Mouse (Mus musculus): ENCODE data around the gene Evpl. TPM values are rescaled to one million over a fixed set of nuclear protein-coding genes. Genes with fewer than 3 reads are reported as not detected.
A peak's percentile ranks its signal among the peaks of the same experiment; 100 is the strongest.

Gene Evpl
- polyA plus RNA-seq, 1 experiment = 0.07 TPM

GRCm38 (mm10) chr11:116206678-116207077 is 31.2 kb downstream of the Evpl start:
- Histone ChIP-seq H3K27me3 (ENCODE audit: control insufficient read depth, insufficient read depth, low read length) (no peaks in the 10 kb centered on the region), H3K4me1 (ENCODE audit: control insufficient read depth, insufficient read depth, insufficient read length) (no peaks in the 10 kb centered on the region), H3K36me3 (ENCODE audit: control insufficient read depth, insufficient read depth, low read length) (peaks cover 14% of the 10 kb centered on the region), H3K4me3 (ENCODE audit: extremely low read depth, insufficient read depth, insufficient read length) (no peak overlapping the region), H3K27ac (ENCODE audit: insufficient read depth, low read length) (no peak overlapping the region)
- no peak for DNase-seq (ENCODE audit: low read depth in 1 of 2, low spot score in 2 of 2)
- 70% methylated on average over 4 of the region's 4 CpGs for WGBS
- TF ChIP-seq CTCF (IDR thresholded peaks at IDR 0.05; ENCODE audit: extremely low read depth, insufficient read depth, insufficient read length, insufficient replicate concordance) (no peak), POLR2A (IDR thresholded peaks at IDR 0.05; ENCODE audit: low read depth, low read length) (no peak)

- Histone ChIP-seq H3K27me3 (ENCODE audit: control insufficient read depth, insufficient read depth, low read length) (no peaks in the 10 kb centered on the region), H3K27ac (ENCODE audit: insufficient read depth, low read length) (no peak overlapping the region), H3K36me3 (ENCODE audit: control insufficient read depth, insufficient read depth, low read length) (peaks cover 14% of the 10 kb centered on the region), H3K4me3 (ENCODE audit: extremely low read depth, insufficient read depth, insufficient read length) (no peak overlapping the region), H3K4me1 (ENCODE audit: control insufficient read depth, insufficient read depth, insufficient read length) (no peaks in the 10 kb centered on the region)
- no peak for TF ChIP-seq CTCF (IDR thresholded peaks at IDR 0.05; ENCODE audit: extremely low read depth, insufficient read depth, insufficient read length, insufficient replicate concordance)
- no peak for TF ChIP-seq POLR2A (IDR thresholded peaks at IDR 0.05; ENCODE audit: low read depth, low read length)
- no peak for DNase-seq (ENCODE audit: low read depth in 1 of 2, low spot score in 2 of 2)
- WGBS = 94% methylated on average over 3 of the region's 3 CpGs
Observed at GRCm38 (mm10) chr11:116203150-116203549, 34.7 kb downstream of the Evpl start.

- no peaks in the 10 kb centered on the region for H3K27me3 ChIP-seq (ENCODE audit: control insufficient read depth, insufficient read depth, low read length)
- H3K36me3 ChIP-seq (ENCODE audit: control insufficient read depth, insufficient read depth, low read length) = peaks cover 6% of the 10 kb centered on the region
- no peak overlapping the region for H3K27ac ChIP-seq (ENCODE audit: insufficient read depth, low read length)
- no peak overlapping the region for H3K4me3 ChIP-seq (ENCODE audit: extremely low read depth, insufficient read depth, insufficient read length)
- DNase-seq (ENCODE audit: low read depth in 1 of 2, low spot score in 2 of 2) = no peak
- no peaks in the 10 kb centered on the region for H3K4me1 ChIP-seq (ENCODE audit: control insufficient read depth, insufficient read depth, insufficient read length)
- 89% methylated on average over 2 of the region's 2 CpGs for WGBS
- TF ChIP-seq CTCF (IDR thresholded peaks at IDR 0.05; ENCODE audit: extremely low read depth, insufficient read depth, insufficient read length, insufficient replicate concordance) (no peak), POLR2A (IDR thresholded peaks at IDR 0.05; ENCODE audit: low read depth, low read length) (no peak)
Observed at GRCm38 (mm10) chr11:116201151-116201550, 36.7 kb downstream of the Evpl start.

GRCm38 (mm10) chr11:116198639-116199531 is 39.0 kb downstream of the Evpl start, which contains the start of the genes Ten1 and Acox1:
Gene Ten1, plus strand, starts transcription at chr11:116198855.
Gene Acox1, minus strand, starts transcription at chr11:116199045.
- WGBS = under 1% methylated on average over 62 of the region's 62 CpGs
- Histone ChIP-seq H3K27ac (ENCODE audit: insufficient read depth, low read length) (peak within 1 kb of the TSS; percentile 89), H3K36me3 (ENCODE audit: control insufficient read depth, insufficient read depth, low read length) (no peaks in the 10 kb centered on the region), H3K4me1 (ENCODE audit: control insufficient read depth, insufficient read depth, insufficient read length) (peaks cover 5% of the 10 kb centered on the region; the same call in 1 of the 2 replicates), H3K27me3 (ENCODE audit: control insufficient read depth, insufficient read depth, low read length) (no peaks in the 10 kb centered on the region), H3K4me3 (ENCODE audit: extremely low read depth, insufficient read depth, insufficient read length) (peak within 1 kb of the TSS; percentile 94)
- TF ChIP-seq POLR2A (IDR thresholded peaks at IDR 0.05; ENCODE audit: low read depth, low read length) (peak; percentile 67), CTCF (IDR thresholded peaks at IDR 0.05; ENCODE audit: extremely low read depth, insufficient read depth, insufficient read length, insufficient replicate concordance) (no peak)
- peak; percentile 84 to 92 for DNase-seq (ENCODE audit: low read depth in 1 of 2, low spot score in 2 of 2)

- H3K36me3 ChIP-seq (ENCODE audit: control insufficient read depth, insufficient read depth, low read length) = no peaks in the 10 kb centered on the region
- 10% methylated on average over 13 of the region's 13 CpGs for WGBS
- DNase-seq (ENCODE audit: low read depth in 1 of 2, low spot score in 2 of 2) = no peak
Observed at GRCm38 (mm10) chr11:116198132-116198531, 39.7 kb downstream of the Evpl start.

GRCm38 (mm10) chr11:116197584-116197906 is 40.3 kb downstream of the Evpl start:
- H3K27ac ChIP-seq (ENCODE audit: insufficient read depth, low read length) = no peak overlapping the region
- no peak overlapping the region for H3K4me3 ChIP-seq (ENCODE audit: extremely low read depth, insufficient read depth, insufficient read length)
- H3K27me3 ChIP-seq (ENCODE audit: control insufficient read depth, insufficient read depth, low read length) = no peaks in the 10 kb centered on the region
- TF ChIP-seq POLR2A (IDR thresholded peaks at IDR 0.05; ENCODE audit: low read depth, low read length) (no peak), CTCF (IDR thresholded peaks at IDR 0.05; ENCODE audit: extremely low read depth, insufficient read depth, insufficient read length, insufficient replicate concordance) (no peak)
- peaks cover 5% of the 10 kb centered on the region; the same call in 1 of the 2 replicates for H3K4me1 ChIP-seq (ENCODE audit: control insufficient read depth, insufficient read depth, insufficient read length)
- H3K36me3 ChIP-seq (ENCODE audit: control insufficient read depth, insufficient read depth, low read length) = no peaks in the 10 kb centered on the region
- WGBS = 85% methylated on average over 6 of the region's 6 CpGs
- DNase-seq (ENCODE audit: low read depth in 1 of 2, low spot score in 2 of 2) = no peak

More at GRCm38 (mm10) chr11:116198132-116198531, 39.7 kb downstream of the Evpl start:
- H3K27me3 ChIP-seq (ENCODE audit: control insufficient read depth, insufficient read depth, low read length) = no peaks in the 10 kb centered on the region
- peak overlapping the region; percentile 94 for H3K4me3 ChIP-seq (ENCODE audit: extremely low read depth, insufficient read depth, insufficient read length)
- no peak for TF ChIP-seq POLR2A (IDR thresholded peaks at IDR 0.05; ENCODE audit: low read depth, low read length)
- no peak for TF ChIP-seq CTCF (IDR thresholded peaks at IDR 0.05; ENCODE audit: extremely low read depth, insufficient read depth, insufficient read length, insufficient replicate concordance)
- peak overlapping the region; percentile 50 for H3K27ac ChIP-seq (ENCODE audit: insufficient read depth, low read length)
- H3K4me1 ChIP-seq (ENCODE audit: control insufficient read depth, insufficient read depth, insufficient read length) = peaks cover 5% of the 10 kb centered on the region; the same call in 1 of the 2 replicates
